Mouse (Mus musculus) brown adipose tissue, adult 24 weeks (tissue): Measurements from ENCODE around the gene Rasal2. TPM values are rescaled to one million over a fixed set of nuclear protein-coding genes. Genes with fewer than 3 reads are reported as not detected.

Experiments
- H3K27ac ChIP-seq: fragments of 200-500 bp; replicated peaks from 2 replicates; pipeline ENCODE4 v1.5.1; 2012; ENCODE audit warnings: low read depth, mild to moderate bottlenecking, low read length
- H3K4me1 ChIP-seq: fragments of 200-500 bp; 2 replicates; pipeline ENCODE4 v1.6.1; 2012; ENCODE audit warnings: low read length, mixed read lengths; ENCODE audit not compliant: control insufficient read depth, insufficient read depth, insufficient read length
- H3K4me3 ChIP-seq: fragments of 200-500 bp; 2 replicates; pipeline ENCODE4 v1.5.1; 2012; ENCODE audit warnings: low read depth, mild to moderate bottlenecking, low read length, moderate library complexity; ENCODE audit not compliant: insufficient read depth
- polyA plus RNA-seq: library from polyadenylated mRNA; stranded (reverse); fragments of >200 nt; gene quantifications from 2 replicates; pipeline ENCODE4 v1.2.4, GENCODE M21; 2012; ENCODE audit not compliant: missing spikeins, insufficient read depth, insufficient read length

Rasal2 gene
- polyA plus RNA-seq, 1 experiment, result 3.4 TPM

- H3K4me3 ChIP-seq, result no peak overlapping the region
- H3K4me1 ChIP-seq, result peaks cover 4% of the 10 kb centered on the region; the same call in 1 of the 2 replicates
- no peak overlapping the region for H3K27ac ChIP-seq
Measured at GRCm38 (mm10) chr1:157328068-157328467, 84.3 kb downstream of the Rasal2 start.

GRCm38 (mm10) chr1:157323091-157323490, 89.3 kb downstream of the Rasal2 start:
- peaks cover 6% of the 10 kb centered on the region; the same call in 1 of the 2 replicates for H3K4me1 ChIP-seq
- H3K4me3 ChIP-seq, result no peak overlapping the region
- no peak overlapping the region for H3K27ac ChIP-seq

- 0 out of 2 replicates have a peak, but pooled peaks cover 2% of the 10 kb centered on the region for H3K4me1 ChIP-seq
- no peak overlapping the region for H3K27ac ChIP-seq
- H3K4me3 ChIP-seq, result no peak overlapping the region
Measured at GRCm38 (mm10) chr1:157318896-157319295, 93.5 kb downstream of the Rasal2 start.

GRCm38 (mm10) chr1:157301266-157301665, 111.1 kb downstream of the Rasal2 start:
- no peak overlapping the region for H3K4me3 ChIP-seq
- H3K27ac ChIP-seq, result no peak overlapping the region
- no peaks in the 10 kb centered on the region; the same call in none of the 2 replicates for H3K4me1 ChIP-seq

GRCm38 (mm10) chr1:157299559-157299958, 112.8 kb downstream of the Rasal2 start:
- no peak overlapping the region for H3K27ac ChIP-seq
- H3K4me3 ChIP-seq, result no peak overlapping the region
- no peaks in the 10 kb centered on the region; the same call in 1 of the 2 replicates for H3K4me1 ChIP-seq

- no peaks in the 10 kb centered on the region; the same call in 1 of the 2 replicates for H3K4me1 ChIP-seq
- H3K27ac ChIP-seq, result no peak overlapping the region
- H3K4me3 ChIP-seq, result no peak overlapping the region
Measured at GRCm38 (mm10) chr1:157298990-157299389, 113.4 kb downstream of the Rasal2 start.

GRCm38 (mm10) chr1:157297137-157297536, 115.3 kb downstream of the Rasal2 start:
- Histone ChIP-seq H3K27ac (no peak overlapping the region), H3K4me1 (no peaks in the 10 kb centered on the region), H3K4me3 (no peak overlapping the region)

GRCm38 (mm10) chr1:157295868-157296267, 116.5 kb downstream of the Rasal2 start:
- H3K27ac ChIP-seq, result no peak overlapping the region
- no peak overlapping the region for H3K4me3 ChIP-seq
- H3K4me1 ChIP-seq, result no peaks in the 10 kb centered on the region

- H3K4me1 ChIP-seq, result no peaks in the 10 kb centered on the region
- H3K27ac ChIP-seq, result no peak overlapping the region
- no peak overlapping the region for H3K4me3 ChIP-seq
Measured at GRCm38 (mm10) chr1:157290173-157290572, 122.2 kb downstream of the Rasal2 start.

GRCm38 (mm10) chr1:157289251-157289650, 123.1 kb downstream of the Rasal2 start:
- H3K27ac ChIP-seq, result no peak overlapping the region
- no peaks in the 10 kb centered on the region for H3K4me1 ChIP-seq
- H3K4me3 ChIP-seq, result no peak overlapping the region

GRCm38 (mm10) chr1:157286561-157286960, 125.8 kb downstream of the Rasal2 start:
- Histone ChIP-seq H3K4me3 (no peak overlapping the region), H3K27ac (no peak overlapping the region), H3K4me1 (no peaks in the 10 kb centered on the region)

GRCm38 (mm10) chr1:157285366-157285765, 127.0 kb downstream of the Rasal2 start:
- no peak overlapping the region for H3K4me3 ChIP-seq
- H3K4me1 ChIP-seq, result no peaks in the 10 kb centered on the region
- H3K27ac ChIP-seq, result no peak overlapping the region

- H3K4me3 ChIP-seq, result no peak overlapping the region
- H3K27ac ChIP-seq, result no peak overlapping the region
Measured at GRCm38 (mm10) chr1:157280781-157281180, 131.6 kb downstream of the Rasal2 start.

GRCm38 (mm10) chr1:157275672-157276307, 136.6 kb downstream of the Rasal2 start:
- H3K27ac ChIP-seq, result no peak overlapping the region
- no peak overlapping the region for H3K4me3 ChIP-seq
- no peaks in the 10 kb centered on the region; the same call in 1 of the 2 replicates for H3K4me1 ChIP-seq

More at GRCm38 (mm10) chr1:157280781-157281180, 131.6 kb downstream of the Rasal2 start:
- H3K4me1 ChIP-seq, result no peaks in the 10 kb centered on the region; the same call in 1 of the 2 replicates

GRCm38 (mm10) chr1:157267894-157268293, 144.5 kb downstream of the Rasal2 start:
- no peak overlapping the region for H3K27ac ChIP-seq
- H3K4me1 ChIP-seq, result no peaks in the 10 kb centered on the region; the same call in 1 of the 2 replicates
- H3K4me3 ChIP-seq, result no peak overlapping the region

- H3K4me3 ChIP-seq, result no peak overlapping the region
- no peak overlapping the region for H3K27ac ChIP-seq
- peaks cover 3% of the 10 kb centered on the region for H3K4me1 ChIP-seq
Measured at GRCm38 (mm10) chr1:157256562-157256961, 155.8 kb downstream of the Rasal2 start.
